Mouse (Mus musculus) CD8-positive naive resting alpha-beta T cell, adult 2 months (primary cell): ENCODE data around the gene Gm11232.

ENCODE experiments used
- DNase-seq, 2 experiments: peaks; one replicate each; pipeline ENCODE4 v3.0.0; 2022; ENCODE audit warnings: low read depth in 2 of 2, low spot score in 2 of 2

Gm11232 gene

GRCm38 (mm10) chr4:71757865-71758264, at the start of gene Gm11232:
TSS of gene Gm11232 (minus strand) at chr4:71757965.
- DNase-seq: no peak

GRCm38 (mm10) chr4:71805977-71806534, 48.3 kb upstream of the Gm11232 start:
- DNase-seq: no peak

- DNase-seq: no peak
These were observed 7.8 kb upstream of the Gm11232 start for GRCm38 (mm10) chr4:71765529-71765928.

GRCm38 (mm10) chr4:71765071-71765470, 7.3 kb upstream of the Gm11232 start:
- DNase-seq: no peak

GRCm38 (mm10) chr4:71756441-71757221, 1.1 kb downstream of the Gm11232 start:
- DNase-seq: no peak

GRCm38 (mm10) chr4:71745741-71746140, 12.0 kb downstream of the Gm11232 start:
- DNase-seq: no peak

- DNase-seq: no peak
These were observed 21.2 kb downstream of the Gm11232 start for GRCm38 (mm10) chr4:71736529-71736928.

GRCm38 (mm10) chr4:71735261-71735660, 22.5 kb downstream of the Gm11232 start:
- no peak for DNase-seq

- DNase-seq: no peak
These were observed 28.4 kb downstream of the Gm11232 start for GRCm38 (mm10) chr4:71729401-71729800.

GRCm38 (mm10) chr4:71727611-71728010, 30.2 kb downstream of the Gm11232 start:
- no peak for DNase-seq

- DNase-seq: no peak
These were observed 30.7 kb downstream of the Gm11232 start for GRCm38 (mm10) chr4:71727056-71727455.

GRCm38 (mm10) chr4:71725889-71726288, 31.9 kb downstream of the Gm11232 start:
- no peak for DNase-seq
